Mouse (Mus musculus) ES-Bruce4 (cell line): Measurements from ENCODE around the gene Zfpm1. TPM values are rescaled to one million over a fixed set of nuclear protein-coding genes. Genes with fewer than 3 reads are reported as not detected.
A peak's percentile ranks its signal among the peaks of the same experiment; 100 is the strongest.
"Not testable (repeated sequence)": the region's sequence is repeated elsewhere in the genome, so short reads cannot be mapped to it uniquely, and the experiment has no call there.

Source experiments
- H3K27ac ChIP-seq: 2 replicates; pipeline ENCODE4 v1.5.1; 2012; ENCODE audit warnings: low read length, inconsistent platforms; ENCODE audit not compliant: insufficient read depth
- H3K27me3 ChIP-seq: 2 replicates; pipeline ENCODE4 v1.6.1; 2012; ENCODE audit warnings: mild to moderate bottlenecking, low read length, inconsistent platforms; ENCODE audit not compliant: control insufficient read depth, poor library complexity, insufficient read depth, severe bottlenecking
- H3K36me3 ChIP-seq: 2 replicates; pipeline ENCODE4 v1.6.1; 2012; ENCODE audit warnings: inconsistent platforms, mild to moderate bottlenecking, low read length, moderate library complexity; ENCODE audit not compliant: control insufficient read depth, poor library complexity, insufficient read depth, severe bottlenecking
- H3K4me1 ChIP-seq: one replicate; pipeline ENCODE4 v1.8.1; 2011; ENCODE audit warnings: low read length; ENCODE audit not compliant: control insufficient read depth, insufficient read depth
- H3K4me3 ChIP-seq: 2 replicates; pipeline ENCODE4 v1.5.1; 2011; ENCODE audit warnings: low read depth, mild to moderate bottlenecking, low read length
- H3K9ac ChIP-seq: 2 replicates; pipeline ENCODE4 v1.6.1; 2012; ENCODE audit warnings: low read depth, mild to moderate bottlenecking, inconsistent platforms; ENCODE audit not compliant: poor library complexity, severe bottlenecking
- H3K9me3 ChIP-seq: replicated peaks from 2 replicates; pipeline ENCODE4 v1.6.1; 2012; ENCODE audit warnings: mild to moderate bottlenecking, low read length, inconsistent platforms; ENCODE audit not compliant: control insufficient read depth, poor library complexity, insufficient read depth, severe bottlenecking
- CTCF ChIP-seq: IDR thresholded peaks from one replicate; pipeline ENCODE4 v1.8.1; 2011; ENCODE audit warnings: low read depth, low read length
- EP300 ChIP-seq: IDR thresholded peaks from 2 replicates; pipeline ENCODE4 v1.6.1; 2011; ENCODE audit warnings: low read depth, low read length; ENCODE audit not compliant: insufficient read depth
- POLR2A ChIP-seq: IDR thresholded peaks from one replicate; pipeline ENCODE4 v1.8.1; 2011; ENCODE audit warnings: low read length; ENCODE audit not compliant: insufficient read depth
- polyA plus RNA-seq: library from polyadenylated mRNA; stranded (reverse); fragments of >200 nt; gene quantifications from 2 replicates; pipeline ENCODE4 v1.2.4, GENCODE M21; 2011; ENCODE audit warnings: low read depth; ENCODE audit not compliant: missing spikeins, insufficient read depth, insufficient read length

The Zfpm1 gene
- polyA plus RNA-seq, 1 experiment: 15.5 TPM

GRCm38 (mm10) chr8:122321455-122321921 is 39.5 kb downstream of the Zfpm1 start:
- Histone ChIP-seq H3K27ac (no peak overlapping the region), H3K9ac (no peak overlapping the region), H3K27me3 (no peaks in the 10 kb centered on the region), H3K36me3 (no peaks in the 10 kb centered on the region), H3K4me1 (peaks cover 16% of the 10 kb centered on the region), H3K4me3 (no peak overlapping the region), H3K9me3 (no peaks in the 10 kb centered on the region)
- TF ChIP-seq CTCF (no peak), POLR2A (no peak), EP300 (no peak)

DNA sequence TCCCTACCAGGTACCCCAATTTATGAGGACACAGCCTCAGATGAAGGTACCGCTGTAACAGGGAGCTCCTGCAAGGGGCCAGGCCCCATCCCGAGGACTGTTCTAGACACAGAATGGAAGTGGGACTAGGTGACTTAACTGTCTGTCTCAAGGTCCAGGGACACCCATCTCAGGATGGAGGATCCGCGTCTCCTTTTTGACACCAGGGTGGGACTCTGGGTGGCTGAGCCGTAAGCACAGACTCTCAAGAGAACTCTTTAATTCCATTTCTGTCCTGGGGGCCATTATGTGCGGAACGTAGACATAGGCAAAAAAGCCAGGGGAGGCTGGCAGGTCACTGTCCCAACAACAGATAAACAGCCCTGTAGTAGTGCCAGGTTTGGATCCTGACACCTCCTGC is 40.2 kb downstream of the Zfpm1 start:
- H3K9me3 ChIP-seq: no peaks in the 10 kb centered on the region
- peaks cover 16% of the 10 kb centered on the region for H3K4me1 ChIP-seq
- TF ChIP-seq EP300 (no peak), POLR2A (no peak), CTCF (no peak)
- no peak overlapping the region for H3K4me3 ChIP-seq
- no peak overlapping the region for H3K9ac ChIP-seq
- no peaks in the 10 kb centered on the region for H3K36me3 ChIP-seq
- H3K27ac ChIP-seq: no peak overlapping the region
- H3K27me3 ChIP-seq: no peaks in the 10 kb centered on the region

- Histone ChIP-seq H3K4me1 (peaks cover 16% of the 10 kb centered on the region), H3K27me3 (no peaks in the 10 kb centered on the region), H3K9me3 (no peaks in the 10 kb centered on the region)
Measured at GRCm38 (mm10) chr8:122322792-122323191, 40.9 kb downstream of the Zfpm1 start.

GRCm38 (mm10) chr8:122323951-122324402 is 42.0 kb downstream of the Zfpm1 start:
- not testable (repeated sequence) for H3K9me3 ChIP-seq, H3K27ac ChIP-seq, H3K36me3 ChIP-seq, H3K4me3 ChIP-seq, H3K27me3 ChIP-seq
- Histone ChIP-seq H3K4me1 (peaks cover 13% of the 10 kb centered on the region), H3K9ac (peak overlapping the region; percentile 24; the same call in 1 of the 2 replicates)
- peak; percentile 19 for TF ChIP-seq POLR2A

More at GRCm38 (mm10) chr8:122322792-122323191, 40.9 kb downstream of the Zfpm1 start:
- H3K27ac ChIP-seq: no peak overlapping the region
- no peak for TF ChIP-seq POLR2A
- no peak for TF ChIP-seq EP300
- TF ChIP-seq CTCF: no peak
- H3K4me3 ChIP-seq: no peak overlapping the region
- no peaks in the 10 kb centered on the region for H3K36me3 ChIP-seq
- H3K9ac ChIP-seq: no peak overlapping the region

DNA sequence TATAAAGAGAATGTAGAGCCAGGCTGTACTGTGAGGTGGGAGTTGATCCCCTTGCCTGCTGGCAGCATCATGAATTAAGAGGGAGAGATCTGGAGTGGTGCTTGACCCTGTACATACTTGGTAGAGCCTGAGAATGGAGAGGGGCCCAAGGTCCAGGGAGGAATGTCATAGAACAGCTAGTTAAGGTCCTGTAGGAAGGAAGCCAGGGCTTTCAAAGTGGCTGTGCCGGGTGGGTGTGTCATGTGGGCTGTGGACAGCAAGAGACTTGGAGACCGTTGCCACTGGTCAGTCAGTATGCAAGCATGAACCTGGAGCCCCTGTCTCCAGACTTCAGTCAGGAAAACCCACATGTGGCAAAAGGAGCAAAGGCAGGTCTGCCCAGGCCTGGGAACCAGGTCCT is 43.3 kb downstream of the Zfpm1 start:
- peaks cover 11% of the 10 kb centered on the region for H3K4me1 ChIP-seq
- no peak overlapping the region for H3K9ac ChIP-seq
- no peaks in the 10 kb centered on the region for H3K9me3 ChIP-seq
- no peaks in the 10 kb centered on the region for H3K36me3 ChIP-seq
- H3K27ac ChIP-seq: no peak overlapping the region
- H3K27me3 ChIP-seq: no peaks in the 10 kb centered on the region
- no peak overlapping the region for H3K4me3 ChIP-seq
- TF ChIP-seq POLR2A: no peak
- no peak for TF ChIP-seq EP300
- TF ChIP-seq CTCF: no peak

DNA sequence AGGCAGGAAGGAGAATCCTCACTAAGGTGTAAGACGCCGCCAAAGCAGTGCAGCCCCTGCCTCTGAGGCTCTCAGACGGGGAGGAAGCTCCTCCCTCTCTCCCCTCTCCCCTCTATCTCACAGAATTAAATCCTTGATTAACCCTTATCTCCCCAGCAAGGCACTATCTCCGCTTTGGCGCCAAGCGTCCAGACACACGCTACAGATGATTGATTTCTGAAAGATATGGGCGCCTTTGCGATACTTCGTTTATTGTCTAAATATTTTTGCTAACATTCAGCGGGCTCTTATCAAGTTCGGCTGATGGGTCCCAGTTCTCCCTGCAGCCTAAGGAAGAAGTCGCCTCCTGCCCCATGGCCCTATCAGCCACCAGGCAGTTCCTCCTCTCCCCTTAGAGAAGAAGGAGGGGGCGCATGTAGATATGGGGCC is 44.2 kb downstream of the Zfpm1 start:
- Histone ChIP-seq H3K9ac (no peak overlapping the region), H3K9me3 (no peaks in the 10 kb centered on the region), H3K4me1 (peaks cover 7% of the 10 kb centered on the region), H3K27ac (no peak overlapping the region), H3K36me3 (no peaks in the 10 kb centered on the region), H3K27me3 (no peaks in the 10 kb centered on the region), H3K4me3 (no peak overlapping the region)
- no peak for TF ChIP-seq EP300
- TF ChIP-seq CTCF: no peak
- TF ChIP-seq POLR2A: no peak
